In genomic region chr3:22826485-22826884, GRCm38 (mm10) we compare ENCODE assay signal across 27 mouse cellular contexts.
"Had no signal": no experiment of that assay in that cellular context is flagged by ENCODE, and none has a peak within 500 bp of the region (broad histone marks: within the 10 kb centered on the region; RNA-seq: fewer than 3 reads in every experiment).

No protein-coding gene starts in this region.

- H3K4me3 ChIP-seq: embryonic facial prominence, embryonic 10.5 days; embryonic facial prominence, embryonic 12.5 days; embryonic facial prominence, embryonic 13.5 days; embryonic facial prominence, embryonic 15.5 days; erythroblast, embryonic 14.5 days; forebrain, embryonic 10.5 days; forebrain, embryonic 12.5 days; forebrain, embryonic 13.5 days; forebrain, embryonic 15.5 days; gastrocnemius, adult 2 months had no signal

- H3K4me2 ChIP-seq: embryonic facial prominence, embryonic 12.5 days; embryonic facial prominence, embryonic 13.5 days; embryonic facial prominence, embryonic 15.5 days; forebrain, embryonic 12.5 days; forebrain, embryonic 13.5 days; forebrain, embryonic 15.5 days had no signal

- ATAC-seq: forebrain, embryonic 13.5 days; forebrain, embryonic 14.5 days; forebrain, embryonic 15.5 days; forebrain, embryonic 16.5 days; forebrain, postnatal 0 days had no signal

- H3K9ac ChIP-seq: embryonic facial prominence, embryonic 12.5 days; embryonic facial prominence, embryonic 13.5 days; embryonic facial prominence, embryonic 15.5 days; forebrain, embryonic 12.5 days; forebrain, embryonic 13.5 days; forebrain, embryonic 15.5 days; forebrain, postnatal 0 days had no signal

- H3K4me1 ChIP-seq: embryonic facial prominence, embryonic 10.5 days; embryonic facial prominence, embryonic 12.5 days; embryonic facial prominence, embryonic 13.5 days; embryonic facial prominence, embryonic 15.5 days; forebrain, embryonic 10.5 days; forebrain, embryonic 12.5 days; forebrain, embryonic 13.5 days; forebrain, embryonic 15.5 days had no signal

- DNase-seq: cerebellum, adult 18-20 months; cerebellum, adult 2 months; cerebellum, adult 8-10 months; cerebellum, adult 9-10 months; cerebellum, adult 9-11 months; cerebellum, postnatal 10 days; cerebellum, postnatal 14 days; cerebellum, postnatal 25 days; cerebellum, postnatal 36 days; embryo, embryonic 11 days; forebrain, postnatal 0 days; gastrocnemius, adult 2 months; gastrocnemius, postnatal 10 days; gastrocnemius, postnatal 14 days; gastrocnemius, postnatal 25 days; gastrocnemius, postnatal 36 days had no signal

- H3K27ac ChIP-seq: embryonic facial prominence, embryonic 10.5 days; embryonic facial prominence, embryonic 12.5 days; embryonic facial prominence, embryonic 13.5 days; embryonic facial prominence, embryonic 15.5 days; forebrain, embryonic 10.5 days; forebrain, embryonic 12.5 days; forebrain, embryonic 13.5 days; forebrain, embryonic 15.5 days; gastrocnemius, adult 2 months had no signal

- H3K36me3 ChIP-seq: embryonic facial prominence, embryonic 10.5 days; embryonic facial prominence, embryonic 12.5 days; embryonic facial prominence, embryonic 13.5 days; embryonic facial prominence, embryonic 15.5 days; forebrain, embryonic 10.5 days; forebrain, embryonic 12.5 days; forebrain, embryonic 15.5 days had no signal

- H3K27me3 ChIP-seq: embryonic facial prominence, embryonic 12.5 days; embryonic facial prominence, embryonic 13.5 days; embryonic facial prominence, embryonic 15.5 days; forebrain, embryonic 12.5 days; forebrain, embryonic 13.5 days; forebrain, embryonic 15.5 days had no signal

- H3K9me3 ChIP-seq: embryonic facial prominence, embryonic 12.5 days; embryonic facial prominence, embryonic 13.5 days; embryonic facial prominence, embryonic 15.5 days; forebrain, embryonic 10.5 days; forebrain, embryonic 12.5 days; forebrain, embryonic 13.5 days; forebrain, embryonic 15.5 days had no signal
